Mouse (Mus musculus): ENCODE results near the gene Nsmf.

DNA sequence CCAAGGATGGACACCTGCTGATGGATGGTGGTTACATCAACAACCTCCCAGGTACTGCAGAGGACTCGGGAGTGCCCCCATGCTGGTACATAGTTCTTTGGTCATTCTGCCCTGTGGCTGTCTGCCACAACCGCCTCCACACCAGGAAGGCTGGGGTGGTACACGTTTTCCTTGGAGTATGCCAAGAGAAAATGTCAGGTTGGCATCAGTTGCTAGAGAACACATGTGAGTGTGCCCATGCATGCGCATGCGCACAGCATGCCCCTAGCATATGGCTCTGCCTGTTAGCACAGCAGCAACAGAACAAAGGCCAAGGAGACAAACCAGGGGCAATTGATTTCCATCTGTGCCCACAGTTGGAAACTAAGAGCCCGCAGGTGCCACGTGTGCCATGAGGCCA is 3.2 kb upstream of the Nsmf start:
- TF ChIP-seq CTCF (IDR thresholded peaks at IDR 0.05; ENCODE audit: extremely low read depth, insufficient read depth, low read length), result no peak
- no peak for TF ChIP-seq POLR2A (IDR thresholded peaks at IDR 0.05; ENCODE audit: extremely low read depth, insufficient read depth, low read length)

Measured in cortical plate, adult 2 months (tissue).